Mouse (Mus musculus) hindbrain, embryonic 12.5 days (tissue): Measurements from ENCODE around the gene Sun2. TPM values are rescaled to one million over a fixed set of nuclear protein-coding genes. Genes with fewer than 3 reads are reported as not detected.

Experiments
- ATAC-seq: fragments of 200-750 bp; cut with Nextera tagmentation; 2 replicates; pipeline ENCODE4 v1.8.0; 2017; ENCODE audit warnings: moderate TSS enrichment; ENCODE audit not compliant: low FRiP score
- H3K27ac ChIP-seq: fragments of 300-500 bp; sonication (generic); 2 replicates; pipeline ENCODE4 v1.5.1; 2016; ENCODE audit warnings: mild to moderate bottlenecking
- H3K27me3 ChIP-seq: fragments of 300-500 bp; sonication (generic); 2 replicates; pipeline ENCODE4 v1.6.1; 2016; ENCODE audit warnings: mild to moderate bottlenecking
- H3K36me3 ChIP-seq: fragments of 300-500 bp; sonication (generic); 2 replicates; pipeline ENCODE4 v1.6.1; 2016; ENCODE audit warnings: mild to moderate bottlenecking
- H3K4me1 ChIP-seq: fragments of 300-500 bp; sonication (generic); 2 replicates; pipeline ENCODE4 v1.6.1; 2016
- H3K4me2 ChIP-seq: fragments of 300-500 bp; sonication (generic); replicated peaks from 2 replicates; pipeline ENCODE4 v1.6.1; 2016; ENCODE audit warnings: mild to moderate bottlenecking
- H3K4me3 ChIP-seq: fragments of 300-500 bp; sonication (generic); 2 replicates; pipeline ENCODE4 v1.5.1; 2016; ENCODE audit warnings: mild to moderate bottlenecking
- H3K9ac ChIP-seq: fragments of 300-500 bp; sonication (generic); 2 replicates; pipeline ENCODE4 v1.6.1; 2016; ENCODE audit warnings: mild to moderate bottlenecking, moderate library complexity
- H3K9me3 ChIP-seq: fragments of 300-500 bp; sonication (generic); replicated peaks from 2 replicates; pipeline ENCODE4 v1.6.1; 2016; ENCODE audit warnings: mild to moderate bottlenecking
- WGBS: fragments of 180-500 bp; shearing (Covaris S2); methylation state at CpG from one replicate; pipeline ENCODE4 v1.1.7; 2016; 5-methylcytosine and 5-hydroxymethylcytosine counted together
- polyA plus RNA-seq: library from polyadenylated mRNA; unstranded; fragments of >200 nt; fragmentation: Nextera tagmentation; extraction: Ambion mirVana; gene quantifications from 2 replicates; pipeline ENCODE4 v1.2.1, GENCODE M21; 2016

The Sun2 gene
- polyA plus RNA-seq, 1 experiment from 2014 or later, result 8.0 TPM

- no peak overlapping the region for H3K27ac ChIP-seq
- no peaks in the 10 kb centered on the region for H3K9me3 ChIP-seq
- H3K4me3 ChIP-seq, result no peak overlapping the region
- H3K4me1 ChIP-seq, result no peaks in the 10 kb centered on the region
- ATAC-seq, result no peak
- WGBS, result 88% methylated on average over 5 of the region's 5 CpGs
- H3K27me3 ChIP-seq, result no peaks in the 10 kb centered on the region
- H3K36me3 ChIP-seq, result peaks cover 72% of the 10 kb centered on the region
- no peak overlapping the region for H3K9ac ChIP-seq
- H3K4me2 ChIP-seq, result no peak overlapping the region
Measured at GRCm38 (mm10) chr15:79708229-79708822, 34.0 kb downstream of the Sun2 start.

GRCm38 (mm10) chr15:79706603-79707214, 35.6 kb downstream of the Sun2 start:
- Histone ChIP-seq H3K9ac (no peak overlapping the region), H3K27ac (no peak overlapping the region), H3K4me1 (no peaks in the 10 kb centered on the region), H3K27me3 (no peaks in the 10 kb centered on the region), H3K4me3 (no peak overlapping the region), H3K9me3 (no peaks in the 10 kb centered on the region), H3K4me2 (no peak overlapping the region), H3K36me3 (peaks cover 56% of the 10 kb centered on the region)
- WGBS, result 91% methylated on average over 17 of the region's 17 CpGs
- no peak for ATAC-seq

- Histone ChIP-seq H3K36me3 (0 out of 2 replicates have a peak, but pooled peaks cover 14% of the 10 kb centered on the region), H3K4me2 (no peak overlapping the region), H3K9ac (no peak overlapping the region), H3K4me3 (no peak overlapping the region), H3K9me3 (no peaks in the 10 kb centered on the region), H3K27ac (peak overlapping the region; percentile 25), H3K4me1 (peaks cover 24% of the 10 kb centered on the region), H3K27me3 (no peaks in the 10 kb centered on the region)
- WGBS, result 80% methylated on average over 9 of the region's 9 CpGs
- no peak for ATAC-seq
Measured at GRCm38 (mm10) chr15:79697558-79698187, 44.7 kb downstream of the Sun2 start.

- H3K4me2 ChIP-seq, result no peak overlapping the region
- H3K4me1 ChIP-seq, result peaks cover 30% of the 10 kb centered on the region
- no peaks in the 10 kb centered on the region for H3K27me3 ChIP-seq
- 0 out of 2 replicates have a peak, but pooled peaks cover 14% of the 10 kb centered on the region for H3K36me3 ChIP-seq
- H3K9me3 ChIP-seq, result no peaks in the 10 kb centered on the region
- no peak for ATAC-seq
- WGBS, result 69% methylated on average over 6 of the region's 6 CpGs
- peak overlapping the region; percentile 25 for H3K27ac ChIP-seq
- H3K4me3 ChIP-seq, result no peak overlapping the region
- no peak overlapping the region for H3K9ac ChIP-seq
Measured at GRCm38 (mm10) chr15:79697011-79697410, 45.3 kb downstream of the Sun2 start.

GRCm38 (mm10) chr15:79696508-79696907, 45.8 kb downstream of the Sun2 start:
- Histone ChIP-seq H3K4me3 (no peak overlapping the region), H3K36me3 (0 out of 2 replicates have a peak, but pooled peaks cover 14% of the 10 kb centered on the region), H3K9ac (no peak overlapping the region), H3K27ac (peak overlapping the region; percentile 25; the same call in 1 of the 2 replicates), H3K27me3 (no peaks in the 10 kb centered on the region), H3K4me2 (no peak overlapping the region), H3K9me3 (no peaks in the 10 kb centered on the region), H3K4me1 (peaks cover 35% of the 10 kb centered on the region)
- no peak for ATAC-seq
- 96% methylated on average over 2 of the region's 2 CpGs for WGBS

- Histone ChIP-seq H3K4me3 (no peak overlapping the region), H3K9ac (no peak overlapping the region), H3K4me2 (no peak overlapping the region), H3K9me3 (no peaks in the 10 kb centered on the region), H3K4me1 (peaks cover 37% of the 10 kb centered on the region), H3K27ac (no peak overlapping the region), H3K36me3 (0 out of 2 replicates have a peak, but pooled peaks cover 14% of the 10 kb centered on the region), H3K27me3 (no peaks in the 10 kb centered on the region)
- WGBS, result 82% methylated on average over 3 of the region's 3 CpGs
- no peak for ATAC-seq
Measured at GRCm38 (mm10) chr15:79695516-79695915, 46.8 kb downstream of the Sun2 start.

GRCm38 (mm10) chr15:79694512-79694911, 47.8 kb downstream of the Sun2 start:
- no peak overlapping the region for H3K9ac ChIP-seq
- H3K4me1 ChIP-seq, result peaks cover 43% of the 10 kb centered on the region
- H3K9me3 ChIP-seq, result no peaks in the 10 kb centered on the region
- H3K36me3 ChIP-seq, result 0 out of 2 replicates have a peak, but pooled peaks cover 12% of the 10 kb centered on the region
- H3K27ac ChIP-seq, result no peak overlapping the region
- 94% methylated on average over 4 of the region's 4 CpGs for whole genome bisulfite sequencing
- no peak overlapping the region for H3K4me2 ChIP-seq
- no peak overlapping the region for H3K4me3 ChIP-seq
- ATAC-seq, result no peak
- no peaks in the 10 kb centered on the region for H3K27me3 ChIP-seq

GRCm38 (mm10) chr15:79693740-79694139, 48.6 kb downstream of the Sun2 start:
- Histone ChIP-seq H3K27me3 (no peaks in the 10 kb centered on the region), H3K4me1 (peaks cover 46% of the 10 kb centered on the region), H3K36me3 (0 out of 2 replicates have a peak, but pooled peaks cover 7% of the 10 kb centered on the region), H3K27ac (no peak overlapping the region), H3K9ac (0 out of 2 replicates have a peak overlapping the region, but pooled peaks have one; percentile 14), H3K9me3 (no peaks in the 10 kb centered on the region), H3K4me3 (no peak overlapping the region), H3K4me2 (0 out of 2 replicates have a peak overlapping the region, but pooled peaks have one; percentile 22)
- 92% methylated on average over 11 of the region's 11 CpGs for WGBS
- ATAC-seq, result no peak

GRCm38 (mm10) chr15:79692334-79692733, 50.0 kb downstream of the Sun2 start:
- no peak for ATAC-seq
- H3K4me3 ChIP-seq, result no peak overlapping the region
- H3K4me2 ChIP-seq, result peak overlapping the region; percentile 90
- H3K36me3 ChIP-seq, result 0 out of 2 replicates have a peak, but pooled peaks cover 7% of the 10 kb centered on the region
- no peak overlapping the region for H3K27ac ChIP-seq
- H3K27me3 ChIP-seq, result no peaks in the 10 kb centered on the region
- peaks cover 46% of the 10 kb centered on the region for H3K4me1 ChIP-seq
- H3K9me3 ChIP-seq, result no peaks in the 10 kb centered on the region
- no peak overlapping the region for H3K9ac ChIP-seq
- WGBS, result 88% methylated on average over 5 of the region's 5 CpGs

- peak; percentile 44 for ATAC-seq
- under 1% methylated on average over 52 of the region's 53 CpGs for WGBS
- H3K4me1 ChIP-seq, result peaks cover 43% of the 10 kb centered on the region
Measured at GRCm38 (mm10) chr15:79691023-79691508, 51.3 kb downstream of the Sun2 start.

GRCm38 (mm10) chr15:79690426-79691022, 51.8 kb downstream of the Sun2 start, which contains the start of gene Gtpbp1:
TSS of gene Gtpbp1 (plus strand) at chr15:79690845.
- Histone ChIP-seq H3K27me3 (no peaks in the 10 kb centered on the region), H3K4me1 (peaks cover 48% of the 10 kb centered on the region), H3K4me3 (peak within 1 kb of the TSS; percentile 93), H3K9me3 (no peaks in the 10 kb centered on the region), H3K4me2 (peak within 1 kb of the TSS; percentile 90), H3K27ac (peak within 1 kb of the TSS; percentile 94), H3K9ac (peak within 1 kb of the TSS; percentile 81), H3K36me3 (0 out of 2 replicates have a peak, but pooled peaks cover 5% of the 10 kb centered on the region)
- ATAC-seq, result peak; percentile 97
- under 1% methylated on average over 45 of the region's 45 CpGs for WGBS

More at GRCm38 (mm10) chr15:79691023-79691508, 51.3 kb downstream of the Sun2 start:
- Histone ChIP-seq H3K9ac (peak overlapping the region; percentile 81), H3K27me3 (no peaks in the 10 kb centered on the region), H3K4me3 (peak overlapping the region; percentile 93), H3K4me2 (peak overlapping the region; percentile 90), H3K36me3 (0 out of 2 replicates have a peak, but pooled peaks cover 7% of the 10 kb centered on the region), H3K27ac (peak overlapping the region; percentile 94), H3K9me3 (no peaks in the 10 kb centered on the region)
